Mouse (Mus musculus): Measurements from ENCODE around the gene Mei1. TPM values are rescaled to one million over a fixed set of nuclear protein-coding genes. Genes with fewer than 3 reads are reported as not detected.

The Mei1 gene
- polyA plus RNA-seq, 1 experiment from 2014 or later, result not detected

GRCm38 (mm10) chr15:82044166-82044784 is 25.5 kb upstream of the Mei1 start:
- Histone ChIP-seq H3K4me3 (ENCODE audit: low read depth, low read length) (no peak overlapping the region), H3K4me2 (ENCODE audit: low read length) (no peak overlapping the region), H3K4me1 (ENCODE audit: control insufficient read depth, insufficient read depth, low read length) (peaks cover 19% of the 10 kb centered on the region), H3K27me3 (ENCODE audit: control insufficient read depth, insufficient read depth, low read depth, low read length) (no peaks in the 10 kb centered on the region), H3K36me3 (ENCODE audit: control insufficient read depth, insufficient read depth, low read length) (peaks cover 16% of the 10 kb centered on the region; the same call in 1 of the 2 replicates), H3K27ac (ENCODE audit: low read length) (no peak overlapping the region), H3K9me3 (replicated peaks; ENCODE audit: control insufficient read depth, low read length, poor library complexity, severe bottlenecking) (no peaks in the 10 kb centered on the region), H3K9ac (ENCODE audit: low read depth, low read length) (no peak overlapping the region)
- no peak for ATAC-seq
- WGBS, result 97% methylated on average over 7 of the region's 7 CpGs

DNA sequence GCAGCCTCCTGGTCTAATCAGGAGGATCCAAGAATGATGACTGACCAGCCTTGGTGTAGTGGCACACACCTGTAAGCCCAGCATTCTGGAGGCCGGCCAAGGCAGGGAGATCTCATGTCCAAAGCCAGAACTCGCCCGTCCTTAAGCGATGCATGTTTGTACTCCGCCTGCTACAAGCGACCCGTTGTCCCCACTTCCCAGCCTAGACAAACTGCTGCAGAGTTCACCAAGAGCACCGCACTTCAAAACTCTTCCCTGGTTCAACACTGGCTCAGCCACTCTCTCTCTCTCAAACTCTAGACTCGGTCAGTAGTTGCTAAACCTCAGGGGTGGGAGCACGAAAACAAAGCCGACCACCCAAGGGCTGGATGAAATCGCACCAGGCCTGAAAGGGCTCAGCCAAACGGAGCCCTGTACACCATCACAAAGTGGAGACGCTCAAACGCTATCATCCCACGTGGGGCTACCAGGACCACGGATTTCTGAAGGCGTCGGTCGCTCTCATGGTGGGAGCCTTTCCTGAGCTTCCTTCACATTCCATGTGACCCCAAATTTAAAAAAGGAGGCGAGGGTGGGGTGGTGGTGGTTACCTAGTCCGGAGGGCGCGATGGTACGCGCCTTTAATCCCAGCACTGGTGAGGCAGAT is 23.4 kb upstream of the Mei1 start:
- ATAC-seq, result 0 out of 2 replicates have a peak, but pooled peaks have one; percentile 11
- 5% methylated on average over 26 of the region's 26 CpGs for WGBS
- H3K27ac ChIP-seq (ENCODE audit: low read length), result no peak overlapping the region

DNA sequence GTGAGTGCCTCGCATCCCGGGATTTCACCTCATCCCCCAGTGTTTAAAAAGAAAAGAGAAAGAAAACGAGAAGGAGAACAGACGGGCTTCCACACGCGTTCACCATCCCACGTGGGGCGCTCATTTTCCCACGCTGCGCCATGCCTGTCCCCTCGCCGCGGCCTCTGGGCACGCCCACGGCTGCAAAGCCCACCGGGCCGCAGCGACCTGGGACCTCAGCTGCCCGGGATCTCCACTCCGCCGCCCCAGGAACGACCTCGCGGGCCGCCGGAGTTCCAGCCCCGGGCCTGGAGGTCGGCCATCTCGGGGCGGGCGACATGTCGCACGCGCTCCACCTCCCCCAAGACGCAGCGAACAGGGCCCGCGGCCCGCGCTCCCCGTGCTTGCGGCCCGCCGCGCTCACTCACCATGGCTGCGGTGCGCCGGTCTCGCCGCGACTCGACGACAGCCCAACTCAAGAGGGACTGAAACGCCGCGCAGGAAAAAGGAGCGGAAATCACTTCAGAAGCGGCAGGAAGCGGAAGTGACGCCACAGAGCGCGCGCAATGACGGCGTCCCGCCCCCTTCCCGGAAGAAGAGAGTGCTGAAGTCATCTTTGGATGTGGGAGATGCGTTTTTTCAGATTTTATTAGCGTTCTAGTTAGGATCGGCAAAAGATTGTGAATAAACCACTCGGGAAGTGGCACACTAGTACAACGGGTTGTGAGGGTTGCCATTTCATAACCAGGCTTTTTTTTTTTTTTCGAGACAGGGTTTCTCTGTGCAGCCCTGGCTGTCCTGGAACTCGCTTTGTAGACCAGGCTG is 22.5 kb upstream of the Mei1 start, which contains the start of gene Snu13:
TSS of gene Snu13 (minus strand) at position 519 of the 804 bp plus-strand sequence.
- H3K4me1 ChIP-seq (ENCODE audit: control insufficient read depth, insufficient read depth, low read length), result peaks cover 19% of the 10 kb centered on the region
- H3K27ac ChIP-seq (ENCODE audit: low read length), result peak within 1 kb of the TSS; percentile 77
- peak within 1 kb of the TSS; percentile 90 for H3K4me2 ChIP-seq (ENCODE audit: low read length)
- peak within 1 kb of the TSS; percentile 92 for H3K9ac ChIP-seq (ENCODE audit: low read depth, low read length)
- ATAC-seq, result peak; percentile 92
- H3K27me3 ChIP-seq (ENCODE audit: control insufficient read depth, insufficient read depth, low read depth, low read length), result no peaks in the 10 kb centered on the region
- WGBS, result under 1% methylated on average over 73 of the region's 74 CpGs
- peak within 1 kb of the TSS; percentile 93 for H3K4me3 ChIP-seq (ENCODE audit: low read depth, low read length)
- H3K9me3 ChIP-seq (replicated peaks; ENCODE audit: control insufficient read depth, low read length, poor library complexity, severe bottlenecking), result no peaks in the 10 kb centered on the region
- 0 out of 2 replicates have a peak, but pooled peaks cover 8% of the 10 kb centered on the region for H3K36me3 ChIP-seq (ENCODE audit: control insufficient read depth, insufficient read depth, low read length)

More for the DNA sequence above, 23.4 kb upstream of the Mei1 start:
- H3K9ac ChIP-seq (ENCODE audit: low read depth, low read length), result peak overlapping the region; percentile 92
- peak overlapping the region; percentile 90 for H3K4me2 ChIP-seq (ENCODE audit: low read length)
- H3K9me3 ChIP-seq (replicated peaks; ENCODE audit: control insufficient read depth, low read length, poor library complexity, severe bottlenecking), result no peaks in the 10 kb centered on the region
- H3K36me3 ChIP-seq (ENCODE audit: control insufficient read depth, insufficient read depth, low read length), result 0 out of 2 replicates have a peak, but pooled peaks cover 8% of the 10 kb centered on the region
- H3K4me1 ChIP-seq (ENCODE audit: control insufficient read depth, insufficient read depth, low read length), result peaks cover 19% of the 10 kb centered on the region
- peak overlapping the region; percentile 93 for H3K4me3 ChIP-seq (ENCODE audit: low read depth, low read length)
- no peaks in the 10 kb centered on the region for H3K27me3 ChIP-seq (ENCODE audit: control insufficient read depth, insufficient read depth, low read depth, low read length)

DNA sequence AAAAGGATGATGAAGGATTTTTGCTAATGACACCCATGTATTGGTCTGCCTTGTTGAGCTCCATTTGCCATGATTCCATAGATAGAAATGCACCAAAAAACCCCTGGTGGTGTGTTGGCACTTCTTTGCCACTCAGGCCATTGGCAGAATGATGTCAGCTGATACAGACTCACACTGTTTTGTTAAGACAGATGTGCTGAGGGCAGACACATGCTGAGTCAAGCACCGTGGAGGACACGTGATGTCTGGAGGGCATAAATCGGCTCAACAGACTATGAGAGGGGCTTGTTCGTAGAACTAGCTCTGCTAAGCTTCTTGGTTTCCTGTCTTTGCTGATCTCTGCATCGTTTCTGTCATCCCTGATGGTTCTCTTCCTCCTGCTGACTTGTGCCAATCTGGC is 17.3 kb upstream of the Mei1 start:
- H3K9me3 ChIP-seq (replicated peaks; ENCODE audit: control insufficient read depth, low read length, poor library complexity, severe bottlenecking), result no peaks in the 10 kb centered on the region
- H3K4me3 ChIP-seq (ENCODE audit: low read depth, low read length), result no peak overlapping the region
- H3K4me1 ChIP-seq (ENCODE audit: control insufficient read depth, insufficient read depth, low read length), result 0 out of 2 replicates have a peak, but pooled peaks cover 2% of the 10 kb centered on the region
- no peak overlapping the region for H3K9ac ChIP-seq (ENCODE audit: low read depth, low read length)
- no peaks in the 10 kb centered on the region for H3K36me3 ChIP-seq (ENCODE audit: control insufficient read depth, insufficient read depth, low read length)
- WGBS, result 76% methylated on average over 5 of the region's 5 CpGs
- H3K27ac ChIP-seq (ENCODE audit: low read length), result no peak overlapping the region
- H3K4me2 ChIP-seq (ENCODE audit: low read length), result no peak overlapping the region
- no peak for ATAC-seq
- no peaks in the 10 kb centered on the region; the same call in 1 of the 2 replicates for H3K27me3 ChIP-seq (ENCODE audit: control insufficient read depth, insufficient read depth, low read depth, low read length)

- Histone ChIP-seq H3K4me3 (ENCODE audit: low read depth, low read length) (no peak within 1 kb of the TSS), H3K4me1 (ENCODE audit: control insufficient read depth, insufficient read depth, low read length) (no peaks in the 10 kb centered on the region), H3K9ac (ENCODE audit: low read depth, low read length) (no peak within 1 kb of the TSS), H3K27me3 (ENCODE audit: control insufficient read depth, insufficient read depth, low read depth, low read length) (peaks cover 4% of the 10 kb centered on the region; the same call in 1 of the 2 replicates), H3K36me3 (ENCODE audit: control insufficient read depth, insufficient read depth, low read length) (no peaks in the 10 kb centered on the region), H3K27ac (ENCODE audit: low read length) (no peak within 1 kb of the TSS), H3K4me2 (ENCODE audit: low read length) (no peak within 1 kb of the TSS), H3K9me3 (replicated peaks; ENCODE audit: control insufficient read depth, low read length, poor library complexity, severe bottlenecking) (no peaks in the 10 kb centered on the region)
- no peak for ATAC-seq
- 82% methylated on average over 1 of the region's 1 CpGs for WGBS
Observed at GRCm38 (mm10) chr15:82058719-82059201, 11.0 kb upstream of the Mei1 start, which contains the start of gene 4930407I10Rik. 4930407I10Rik (plus strand) TSS chr15:82059151.

DNA sequence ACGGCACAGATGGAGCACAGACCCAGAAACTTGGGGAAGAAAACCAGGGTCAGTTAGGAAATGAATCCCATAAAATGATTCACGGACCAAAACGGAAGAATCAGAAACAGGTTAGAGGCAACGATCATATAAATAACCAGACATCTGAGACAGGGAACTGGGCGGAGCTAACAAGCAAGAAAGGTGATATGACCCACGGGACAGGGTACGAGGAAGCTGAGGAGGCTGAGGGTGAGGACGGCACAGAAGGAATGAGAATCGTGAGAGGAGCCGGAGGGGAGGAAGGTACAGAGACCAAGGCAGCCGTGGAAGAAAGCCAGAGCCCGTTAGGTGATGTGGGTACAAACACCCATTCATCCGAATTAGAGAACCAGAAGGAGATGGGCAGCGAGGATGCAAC is 5.9 kb upstream of the Mei1 start:
- no peak for ATAC-seq
- Histone ChIP-seq H3K27me3 (ENCODE audit: control insufficient read depth, insufficient read depth, low read depth, low read length) (peaks cover 18% of the 10 kb centered on the region), H3K9ac (ENCODE audit: low read depth, low read length) (no peak overlapping the region), H3K4me1 (ENCODE audit: control insufficient read depth, insufficient read depth, low read length) (no peaks in the 10 kb centered on the region), H3K27ac (ENCODE audit: low read length) (no peak overlapping the region), H3K36me3 (ENCODE audit: control insufficient read depth, insufficient read depth, low read length) (no peaks in the 10 kb centered on the region), H3K4me3 (ENCODE audit: low read depth, low read length) (no peak overlapping the region), H3K9me3 (replicated peaks; ENCODE audit: control insufficient read depth, low read length, poor library complexity, severe bottlenecking) (no peaks in the 10 kb centered on the region), H3K4me2 (ENCODE audit: low read length) (no peak overlapping the region)
- 77% methylated on average over 14 of the region's 14 CpGs for WGBS

DNA sequence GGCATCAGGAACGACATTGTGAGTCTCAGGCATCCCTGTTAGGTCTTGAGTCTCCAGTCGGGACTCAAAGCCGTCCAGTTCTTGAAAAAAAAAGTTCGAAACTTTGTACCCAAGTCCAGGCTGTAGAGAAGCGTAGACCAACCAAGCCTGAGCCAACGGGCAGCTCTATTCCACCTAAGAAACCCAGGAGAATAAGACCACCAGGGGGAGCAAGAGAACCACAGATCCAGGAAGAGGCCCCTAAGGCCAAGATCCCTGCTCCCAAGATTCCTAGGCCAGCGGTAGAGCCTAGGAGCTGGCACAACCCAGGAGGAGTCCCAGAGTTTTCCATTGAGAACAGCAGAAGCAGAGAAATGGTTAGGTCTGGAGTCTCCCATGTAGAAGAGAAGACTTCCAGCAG is 4.3 kb upstream of the Mei1 start:
- 18% methylated on average over 7 of the region's 7 CpGs for WGBS
- H3K9me3 ChIP-seq (replicated peaks; ENCODE audit: control insufficient read depth, low read length, poor library complexity, severe bottlenecking), result no peaks in the 10 kb centered on the region
- no peak for ATAC-seq
- H3K27ac ChIP-seq (ENCODE audit: low read length), result no peak overlapping the region
- no peak overlapping the region for H3K4me3 ChIP-seq (ENCODE audit: low read depth, low read length)
- H3K4me2 ChIP-seq (ENCODE audit: low read length), result no peak overlapping the region
- no peaks in the 10 kb centered on the region for H3K36me3 ChIP-seq (ENCODE audit: control insufficient read depth, insufficient read depth, low read length)
- peaks cover 33% of the 10 kb centered on the region for H3K27me3 ChIP-seq (ENCODE audit: control insufficient read depth, insufficient read depth, low read depth, low read length)
- no peak overlapping the region for H3K9ac ChIP-seq (ENCODE audit: low read depth, low read length)
- H3K4me1 ChIP-seq (ENCODE audit: control insufficient read depth, insufficient read depth, low read length), result no peaks in the 10 kb centered on the region; the same call in 1 of the 2 replicates

DNA sequence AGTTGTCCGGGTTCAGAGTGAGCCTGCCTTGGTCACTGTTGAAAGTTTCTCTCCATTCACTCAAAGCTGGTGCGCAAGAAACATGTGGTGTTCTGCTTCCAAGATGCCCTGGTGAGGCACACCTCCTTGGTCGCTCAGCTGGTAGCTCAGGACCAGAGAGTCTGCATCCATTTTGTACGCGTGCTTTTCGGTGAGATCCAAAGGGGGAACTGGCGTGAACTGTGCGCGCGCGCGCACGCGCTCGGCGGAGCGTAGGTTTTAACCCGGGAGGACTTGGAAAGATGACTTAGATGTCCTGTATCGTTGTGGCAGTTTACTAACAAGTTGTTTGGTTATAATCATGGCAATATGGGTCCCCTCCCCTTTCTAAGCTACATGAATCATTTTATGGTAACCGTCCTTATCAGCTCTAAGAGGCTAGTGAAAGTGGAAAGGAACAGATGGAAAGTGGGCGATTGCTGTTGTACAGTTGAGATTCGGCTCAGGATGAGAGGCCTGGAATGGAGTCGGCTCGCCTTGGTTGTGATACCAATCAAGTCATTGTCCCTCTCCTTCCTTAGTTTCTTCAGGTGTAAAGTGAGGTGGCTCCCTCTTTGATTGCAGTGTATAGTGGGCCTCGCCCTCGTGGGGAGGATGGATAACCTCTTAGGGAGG is 2.1 kb downstream of the Mei1 start:
- Histone ChIP-seq H3K9me3 (replicated peaks; ENCODE audit: control insufficient read depth, low read length, poor library complexity, severe bottlenecking) (no peaks in the 10 kb centered on the region), H3K27me3 (ENCODE audit: control insufficient read depth, insufficient read depth, low read depth, low read length) (peaks cover 26% of the 10 kb centered on the region), H3K4me3 (ENCODE audit: low read depth, low read length) (no peak overlapping the region), H3K36me3 (ENCODE audit: control insufficient read depth, insufficient read depth, low read length) (no peaks in the 10 kb centered on the region), H3K4me1 (ENCODE audit: control insufficient read depth, insufficient read depth, low read length) (no peaks in the 10 kb centered on the region; the same call in 1 of the 2 replicates), H3K9ac (ENCODE audit: low read depth, low read length) (no peak overlapping the region), H3K4me2 (ENCODE audit: low read length) (no peak overlapping the region), H3K27ac (ENCODE audit: low read length) (no peak overlapping the region)
- 94% methylated on average over 26 of the region's 26 CpGs for WGBS
- ATAC-seq, result no peak

All from midbrain, embryonic 16.5 days (tissue).